Mouse (Mus musculus) MEL (cell line): ENCODE measurements around the gene Twist1.

ENCODE experiments used
- POLR2A ChIP-seq, 2 experiments: IDR thresholded peaks; 2 replicates each; pipeline ENCODE4 v1.6.1; 2011 to 2012; ENCODE audit warnings: low read length in 2 of 2, mild to moderate bottlenecking in 2 of 2, control low read depth in 1 of 2, improper control_type of control experiment in 1 of 2, low read depth in 1 of 2, moderate library complexity in 1 of 2; ENCODE audit not compliant: control insufficient read depth in 1 of 2, insufficient read depth in 1 of 2, poor library complexity in 1 of 2
- ZKSCAN1 ChIP-seq: IDR thresholded peaks from 2 replicates; pipeline ENCODE4 v1.6.1; 2012; ENCODE audit warnings: low read depth, mild to moderate bottlenecking, inconsistent platforms, low read length, improper control_type of control experiment, moderate library complexity

DNA sequence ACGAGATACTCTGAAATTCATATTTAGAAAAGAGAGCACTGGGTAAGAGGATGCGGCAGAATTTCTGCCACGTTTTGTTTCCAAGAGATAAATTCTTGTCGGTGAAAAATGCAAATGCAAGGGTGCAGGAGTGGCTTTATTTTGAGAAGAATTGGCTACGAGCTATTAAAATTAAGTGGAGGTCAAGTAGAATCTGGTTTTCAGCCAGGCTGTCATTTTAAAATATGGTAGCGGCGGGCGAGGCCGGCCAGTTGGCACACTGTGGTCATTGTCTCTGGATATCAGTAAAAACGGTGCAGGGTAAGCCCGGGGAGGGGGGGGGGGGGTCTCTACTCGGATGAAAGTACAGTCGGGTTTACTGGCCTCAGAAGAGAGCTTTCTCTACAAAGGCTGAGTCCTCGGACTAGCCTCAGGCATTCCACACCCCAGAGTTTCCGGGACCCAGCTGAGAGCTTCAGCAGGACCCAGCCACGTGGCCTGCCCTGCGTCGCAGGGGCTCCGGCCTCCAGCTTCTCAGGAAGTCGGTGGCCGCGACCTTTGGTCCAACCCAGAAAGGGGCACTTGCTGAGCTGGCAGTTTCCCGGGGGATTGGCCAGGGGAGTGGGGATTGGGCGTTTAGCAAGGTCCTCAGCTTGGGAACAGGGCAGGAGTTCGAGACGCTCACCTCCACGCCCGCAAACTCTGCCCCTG lies 1.7 kb upstream of the Twist1 start:
- TF ChIP-seq POLR2A (IDR thresholded peaks at IDR 0.05; ENCODE audit: control insufficient read depth in 1 of 2, insufficient read depth in 1 of 2, low read depth in 1 of 2, low read length in 2 of 2, poor library complexity in 1 of 2): no peak
- no peak for TF ChIP-seq ZKSCAN1
